Mouse (Mus musculus) intestine, embryonic 16.5 days (tissue): ENCODE data around the gene Sema6d. TPM values are rescaled to one million over a fixed set of nuclear protein-coding genes. Genes with fewer than 3 reads are reported as not detected.

Experiments used
- ATAC-seq: fragments of 200-750 bp; cut with Nextera tagmentation; 2 replicates; pipeline ENCODE4 v1.8.0; 2017; ENCODE audit warnings: moderate TSS enrichment, moderate library complexity
- H3K27ac ChIP-seq: fragments of 300-500 bp; sonication (generic); 2 replicates; pipeline ENCODE4 v1.5.1; 2014; ENCODE audit warnings: mild to moderate bottlenecking, low read length
- H3K27me3 ChIP-seq: fragments of 300-500 bp; sonication (generic); replicated peaks from 2 replicates; pipeline ENCODE4 v1.6.1; 2014; ENCODE audit warnings: low read length, control low read depth, mixed read lengths; ENCODE audit not compliant: control insufficient read depth, insufficient read depth
- H3K36me3 ChIP-seq: fragments of 300-500 bp; sonication (generic); 2 replicates; pipeline ENCODE4 v1.6.1; 2014; ENCODE audit warnings: low read length, control low read depth; ENCODE audit not compliant: control insufficient read depth, insufficient read depth
- H3K4me1 ChIP-seq: fragments of 300-500 bp; sonication (generic); 2 replicates; pipeline ENCODE4 v1.6.1; 2014; ENCODE audit warnings: low read length, control low read depth, mixed read lengths; ENCODE audit not compliant: control insufficient read depth, insufficient read depth
- H3K4me2 ChIP-seq: fragments of 300-500 bp; sonication (generic); 2 replicates; pipeline ENCODE4 v1.6.1; 2014; ENCODE audit warnings: low read depth, low read length, control low read depth
- H3K4me3 ChIP-seq: fragments of 300-500 bp; sonication (generic); 2 replicates; pipeline ENCODE4 v1.5.1; 2014; ENCODE audit warnings: mild to moderate bottlenecking, low read length
- H3K9ac ChIP-seq: fragments of 300-500 bp; sonication (generic); 2 replicates; pipeline ENCODE4 v1.6.1; 2014; ENCODE audit warnings: low read depth, low read length
- H3K9me3 ChIP-seq: fragments of 300-500 bp; sonication (generic); 2 replicates; pipeline ENCODE4 v1.6.1; 2016; ENCODE audit warnings: low read length, control low read depth; ENCODE audit not compliant: control insufficient read depth
- WGBS: fragments of 180-500 bp; shearing (Covaris S2); extraction: QIAGEN DNeasy Blood & Tissue Kit; methylation state at CpG from one replicate; pipeline ENCODE4 v1.1.7; 2014; 5-methylcytosine and 5-hydroxymethylcytosine counted together
- polyA plus RNA-seq: library from polyadenylated mRNA; unstranded; fragments of >200 nt; fragmentation: Nextera tagmentation; extraction: Ambion mirVana; gene quantifications from 2 replicates; pipeline ENCODE4 v1.2.1, GENCODE M21; 2015

The Sema6d gene
- polyA plus RNA-seq, 1 experiment from 2014 or later, result 10.9 TPM

DNA sequence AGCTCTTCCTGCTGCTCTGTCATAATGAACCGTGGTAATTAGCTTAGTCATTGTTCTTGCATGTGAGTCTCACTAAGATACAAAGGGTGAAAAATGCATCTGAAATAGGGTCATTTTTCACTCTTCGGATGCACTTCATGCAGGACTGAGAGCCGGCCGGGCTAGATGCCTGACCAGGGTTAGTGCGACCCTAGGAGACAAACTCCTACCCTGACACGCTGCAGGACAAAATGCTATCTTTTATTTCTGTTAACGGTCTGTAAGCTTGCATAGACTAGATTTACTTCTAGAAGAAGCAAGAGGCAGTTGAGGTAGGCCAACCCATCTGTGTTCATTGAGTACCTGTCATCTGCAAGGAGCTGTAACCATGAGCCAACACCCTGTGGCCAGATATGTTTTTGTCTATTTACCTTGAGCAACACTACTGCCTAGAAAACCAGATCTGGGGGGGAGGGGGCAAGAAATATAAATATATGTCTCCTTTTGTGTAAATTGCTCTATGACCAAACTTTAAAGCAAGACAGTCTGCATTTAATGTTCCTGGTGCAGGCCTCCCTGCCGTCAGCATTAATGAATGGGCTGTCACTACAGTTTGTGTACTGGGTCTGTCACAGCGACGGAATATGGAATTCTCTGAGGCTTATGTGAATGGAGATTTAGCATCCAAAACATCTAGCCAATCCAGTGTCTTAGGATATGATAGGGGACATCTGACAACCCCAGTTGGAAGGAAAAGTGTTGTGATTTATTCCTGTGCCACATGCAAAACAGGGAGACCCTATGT is 523.1 kb downstream of the Sema6d start:
- H3K36me3 ChIP-seq, result no peaks in the 10 kb centered on the region
- peak overlapping the region; percentile 50; the same call in 1 of the 2 replicates for H3K9ac ChIP-seq
- H3K27me3 ChIP-seq, result no peaks in the 10 kb centered on the region
- H3K4me3 ChIP-seq, result peak overlapping the region; percentile 89
- 45% methylated on average over 10 of the region's 10 CpGs for whole genome bisulfite sequencing
- peak overlapping the region; percentile 68 for H3K4me2 ChIP-seq
- no peaks in the 10 kb centered on the region for H3K9me3 ChIP-seq
- H3K27ac ChIP-seq, result peak overlapping the region; percentile 2; the same call in 1 of the 2 replicates
- peaks cover 48% of the 10 kb centered on the region for H3K4me1 ChIP-seq
- ATAC-seq, result no peak

- Histone ChIP-seq H3K4me2 (peak overlapping the region; percentile 68), H3K4me1 (peaks cover 49% of the 10 kb centered on the region)
- WGBS, result 61% methylated on average over 3 of the region's 3 CpGs
These were observed 524.0 kb downstream of the Sema6d start for GRCm38 (mm10) chr2:124613671-124614210.

GRCm38 (mm10) chr2:124616746-124617145 is 527.0 kb downstream of the Sema6d start:
- H3K27ac ChIP-seq, result no peak overlapping the region
- H3K4me3 ChIP-seq, result no peak overlapping the region
- WGBS, result 61% methylated on average over 4 of the region's 4 CpGs
- no peak for ATAC-seq
- no peaks in the 10 kb centered on the region for H3K27me3 ChIP-seq
- no peak overlapping the region for H3K9ac ChIP-seq
- H3K4me1 ChIP-seq, result peaks cover 56% of the 10 kb centered on the region
- H3K36me3 ChIP-seq, result no peaks in the 10 kb centered on the region
- H3K9me3 ChIP-seq, result no peaks in the 10 kb centered on the region
- H3K4me2 ChIP-seq, result no peak overlapping the region

More at GRCm38 (mm10) chr2:124613671-124614210, 524.0 kb downstream of the Sema6d start:
- Histone ChIP-seq H3K9ac (no peak overlapping the region; the same call in 1 of the 2 replicates), H3K27ac (no peak overlapping the region), H3K36me3 (no peaks in the 10 kb centered on the region), H3K27me3 (no peaks in the 10 kb centered on the region), H3K4me3 (peak overlapping the region; percentile 0; the same call in 1 of the 2 replicates), H3K9me3 (no peaks in the 10 kb centered on the region)
- no peak for ATAC-seq

GRCm38 (mm10) chr2:124617440-124617839 is 527.7 kb downstream of the Sema6d start:
- Histone ChIP-seq H3K27ac (no peak overlapping the region), H3K4me1 (peaks cover 58% of the 10 kb centered on the region), H3K27me3 (no peaks in the 10 kb centered on the region), H3K9me3 (no peaks in the 10 kb centered on the region), H3K4me2 (no peak overlapping the region), H3K36me3 (no peaks in the 10 kb centered on the region), H3K9ac (no peak overlapping the region), H3K4me3 (no peak overlapping the region)
- no peak for ATAC-seq
- 52% methylated on average over 9 of the region's 9 CpGs for WGBS

DNA sequence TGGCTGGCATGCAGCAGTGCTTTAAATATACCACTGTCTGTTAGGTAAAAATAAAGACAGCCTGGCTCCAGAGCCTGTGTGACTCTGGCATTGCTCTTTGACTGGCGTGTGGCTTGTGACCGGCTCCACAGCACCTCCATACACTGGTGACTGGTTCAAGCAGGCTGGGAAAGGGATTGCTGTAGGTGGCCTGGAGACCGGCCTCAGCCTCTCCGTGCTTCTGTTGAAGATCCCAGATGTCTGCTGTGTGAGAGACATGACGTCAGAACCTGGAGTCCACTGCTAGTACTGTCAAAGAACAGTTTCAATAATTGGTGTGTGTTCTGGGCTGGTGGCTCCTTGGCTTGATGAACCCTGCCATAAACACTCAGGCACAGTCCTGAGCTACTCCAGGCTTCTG is 528.3 kb downstream of the Sema6d start:
- Histone ChIP-seq H3K9ac (no peak overlapping the region), H3K4me2 (no peak overlapping the region), H3K36me3 (no peaks in the 10 kb centered on the region), H3K27me3 (no peaks in the 10 kb centered on the region), H3K27ac (peak overlapping the region; percentile 62), H3K4me1 (peaks cover 53% of the 10 kb centered on the region), H3K4me3 (no peak overlapping the region), H3K9me3 (no peaks in the 10 kb centered on the region)
- WGBS, result 63% methylated on average over 5 of the region's 5 CpGs
- ATAC-seq, result peak; percentile 45

DNA sequence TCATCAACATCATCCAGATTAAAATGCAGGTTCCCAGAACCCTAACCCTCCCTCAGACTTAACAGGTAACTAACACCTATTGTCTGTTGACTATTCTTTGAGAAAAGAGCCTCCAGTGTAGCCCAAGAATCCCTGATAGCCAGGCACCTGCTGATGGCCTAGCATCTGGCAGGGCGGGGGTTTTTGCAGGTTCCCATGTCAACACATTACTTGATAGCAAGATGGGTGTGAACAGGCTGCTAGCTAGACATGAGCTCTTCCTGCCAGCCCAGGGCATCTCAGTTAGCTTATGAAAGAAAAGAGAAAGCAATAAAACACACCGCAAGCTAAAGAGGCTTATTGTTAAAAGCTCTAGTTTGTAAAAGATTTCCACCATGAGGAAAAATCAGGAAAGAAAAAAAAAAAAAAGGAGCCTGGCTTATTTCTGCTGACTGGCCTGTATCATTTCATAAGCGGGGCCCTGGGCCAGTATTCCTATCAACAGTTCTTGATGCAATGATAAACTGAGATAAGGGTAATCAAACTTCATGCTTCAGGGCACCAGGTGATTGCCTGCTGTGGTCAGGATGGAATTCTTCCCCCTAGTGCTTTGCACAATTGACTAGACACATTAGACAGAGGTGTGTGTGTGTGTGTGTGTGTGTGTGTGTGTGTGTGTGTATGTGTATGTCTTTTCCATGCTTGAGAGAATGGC is 528.9 kb downstream of the Sema6d start:
- 57% methylated on average over 3 of the region's 3 CpGs for WGBS

DNA sequence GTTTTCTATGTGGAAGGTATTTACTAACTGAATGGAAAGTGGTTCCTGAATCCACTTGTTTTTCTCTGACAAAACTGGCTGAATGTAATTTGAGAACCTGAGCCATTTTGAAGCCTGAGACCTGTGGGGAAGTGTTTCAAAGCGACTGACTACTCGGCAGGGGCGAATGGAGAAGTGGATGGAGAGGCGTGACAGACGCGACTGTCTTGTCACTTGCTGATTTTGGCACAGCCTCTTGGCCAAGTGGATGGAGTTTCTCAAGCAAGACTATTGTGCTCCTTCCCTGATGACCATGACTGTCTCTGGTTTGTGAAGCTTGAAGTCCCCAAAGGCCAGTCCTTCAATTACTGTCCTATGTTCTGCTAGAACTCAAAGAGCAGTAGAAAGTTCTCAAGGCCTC is 530.7 kb downstream of the Sema6d start:
- no peak for ATAC-seq
- Histone ChIP-seq H3K36me3 (no peaks in the 10 kb centered on the region), H3K4me2 (no peak overlapping the region), H3K9me3 (no peaks in the 10 kb centered on the region), H3K27me3 (no peaks in the 10 kb centered on the region), H3K9ac (no peak overlapping the region), H3K4me3 (no peak overlapping the region), H3K4me1 (peaks cover 47% of the 10 kb centered on the region), H3K27ac (no peak overlapping the region)
- 78% methylated on average over 6 of the region's 6 CpGs for WGBS

More for the DNA sequence above, 528.9 kb downstream of the Sema6d start:
- H3K4me1 ChIP-seq, result peaks cover 54% of the 10 kb centered on the region
- no peaks in the 10 kb centered on the region for H3K36me3 ChIP-seq
- H3K9me3 ChIP-seq, result no peaks in the 10 kb centered on the region
- H3K4me3 ChIP-seq, result no peak overlapping the region
- H3K27ac ChIP-seq, result peak overlapping the region; percentile 62
- H3K27me3 ChIP-seq, result no peaks in the 10 kb centered on the region
- H3K4me2 ChIP-seq, result no peak overlapping the region
- ATAC-seq, result peak; percentile 85
- no peak overlapping the region for H3K9ac ChIP-seq

DNA sequence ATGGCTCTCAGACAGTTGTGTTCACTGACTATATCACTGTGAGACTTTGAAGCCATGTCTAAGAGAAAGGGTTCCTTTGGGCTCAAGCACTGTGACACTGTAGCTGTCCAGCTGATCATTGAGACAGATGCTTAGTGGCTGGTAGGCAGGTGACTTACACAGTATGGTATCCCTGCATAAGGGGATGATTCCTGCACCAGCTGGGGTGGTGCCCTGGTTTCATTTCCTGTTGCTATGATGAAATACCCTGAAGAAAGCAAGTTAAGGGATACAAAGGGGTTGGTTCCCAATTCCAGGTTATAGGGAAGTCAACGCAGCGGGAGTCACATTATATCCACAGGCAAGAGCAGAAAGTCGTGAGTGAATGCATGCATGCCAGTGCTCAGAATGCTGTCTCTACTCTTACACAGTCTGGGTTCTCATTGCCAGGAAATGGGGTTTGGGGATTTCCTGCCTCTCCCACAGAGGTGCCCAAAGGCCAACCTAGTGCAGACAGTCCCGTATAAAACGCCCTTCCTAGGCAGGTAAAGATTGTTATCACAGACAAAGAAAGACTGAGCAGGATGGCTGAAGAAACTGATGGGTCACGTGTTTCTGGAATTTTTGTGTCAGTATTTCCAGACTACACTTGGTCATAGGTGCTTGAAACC is 532.3 kb downstream of the Sema6d start:
- WGBS, result 69% methylated on average over 6 of the region's 6 CpGs
- Histone ChIP-seq H3K4me3 (no peak overlapping the region), H3K36me3 (no peaks in the 10 kb centered on the region), H3K27me3 (no peaks in the 10 kb centered on the region), H3K4me2 (no peak overlapping the region), H3K27ac (no peak overlapping the region), H3K9ac (no peak overlapping the region), H3K4me1 (peaks cover 46% of the 10 kb centered on the region), H3K9me3 (no peaks in the 10 kb centered on the region)
- ATAC-seq, result no peak
